Mouse (Mus musculus) frontal cortex, adult 2 months (tissue): ENCODE results near the gene Gm4175. TPM values are rescaled to one million over a fixed set of nuclear protein-coding genes. Genes with fewer than 3 reads are reported as not detected.
"Not testable (repeated sequence)": the region's sequence is repeated elsewhere in the genome, so short reads cannot be mapped to it uniquely, and the experiment has no call there.

Experiments used
- DNase-seq, 2 experiments: peaks; one replicate each; pipeline ENCODE4 v3.0.0; 2022; ENCODE audit warnings: low spot score in 1 of 2; ENCODE audit errors: extremely low spot score in 1 of 2
- polyA plus RNA-seq: library from polyadenylated mRNA; depleted of rRNA; stranded (reverse); fragments of >200 nt; gene quantifications from 2 replicates; pipeline ENCODE4 v1.2.3, GENCODE M21; 2012; rRNA removed

The Gm4175 gene
- not detected in 2 replicates for polyA plus RNA-seq

GRCm38 (mm10) chr7:21761375-21761774, at the start of gene Gm4175:
Gene Gm4175 (minus strand): TSS chr7:21761475.
- not testable (repeated sequence) for DNase-seq

- DNase-seq: not testable (repeated sequence)
Observed at GRCm38 (mm10) chr7:21796628-21797027, 35.4 kb upstream of the Gm4175 start, which contains the start of gene Gm4177. Gene Gm4177 (minus strand): TSS chr7:21796728.

Other genes starting within 250 kb of the Gm4175 start
- gene Vmn1r130, start 249.7 kb downstream of the Gm4175 start, polyA plus RNA-seq: not detected in 2 replicates
- gene Vmn1r131, start 215.4 kb downstream of the Gm4175 start, polyA plus RNA-seq: not detected in 2 replicates
- not detected in 2 replicates for gene Vmn1r132, start 147.4 kb downstream of the Gm4175 start, polyA plus RNA-seq
- not detected in 2 replicates for gene Gm4177, start 35.3 kb upstream of the Gm4175 start, polyA plus RNA-seq
- gene Vmn1r135, start 70.9 kb upstream of the Gm4175 start, polyA plus RNA-seq: not detected in 2 replicates
- gene Gm5725, start 82.8 kb upstream of the Gm4175 start, polyA plus RNA-seq: not detected in 2 replicates
- gene Gm5891, start 159.8 kb upstream of the Gm4175 start, polyA plus RNA-seq: not detected in 2 replicates
- not detected in 2 replicates for gene Vmn1r137, start 233.1 kb upstream of the Gm4175 start, polyA plus RNA-seq